Mouse (Mus musculus) bone marrow, adult 2 months (tissue): ENCODE measurements around the gene Tigd4.

Source experiments
- CTCF ChIP-seq: fragments of 200-500 bp; IDR thresholded peaks from 2 replicates; pipeline ENCODE4 v1.5.1; 2011; ENCODE audit warnings: low read length, control low read depth; ENCODE audit not compliant: control insufficient read depth, insufficient read depth
- POLR2A ChIP-seq: fragments of 200-500 bp; IDR thresholded peaks from 2 replicates; pipeline ENCODE4 v1.6.1; 2011; ENCODE audit warnings: low read depth, mild to moderate bottlenecking, control low read depth, low read length, borderline replicate concordance; ENCODE audit not compliant: control insufficient read depth

DNA sequence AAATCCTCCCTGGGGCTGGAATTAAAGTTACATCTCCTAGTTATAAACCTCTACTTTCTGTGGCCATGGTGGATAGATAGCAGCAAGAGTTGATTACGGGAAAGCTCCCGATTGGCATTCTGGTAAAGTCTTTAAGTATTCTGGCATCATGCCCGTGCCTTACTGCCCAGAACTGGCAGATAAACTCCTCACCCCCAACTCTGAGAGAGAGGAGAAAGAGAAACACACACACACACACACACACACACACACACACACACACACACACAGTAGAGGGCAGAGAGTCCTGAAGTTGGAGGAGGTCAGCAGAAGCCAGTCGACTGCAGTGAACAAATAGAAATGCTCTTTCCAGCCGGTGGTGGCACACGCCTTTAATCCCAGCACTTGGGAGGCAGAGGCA, 43.7 kb downstream of the Tigd4 start:
- no peak for TF ChIP-seq CTCF
- TF ChIP-seq POLR2A, result no peak
